Mouse (Mus musculus) testis, adult 2 months (tissue): ENCODE measurements around the gene Phox2b. TPM values are rescaled to one million over a fixed set of nuclear protein-coding genes. Genes with fewer than 3 reads are reported as not detected.
A peak's percentile ranks its signal among the peaks of the same experiment; 100 is the strongest.

ENCODE experiments used
- H3K27ac ChIP-seq: fragments of 200-500 bp; 2 replicates; pipeline ENCODE4 v1.5.1; 2012; ENCODE audit warnings: low read depth, low read length; ENCODE audit not compliant: control insufficient read depth, insufficient read depth
- H3K27me3 ChIP-seq: fragments of 200-500 bp; 2 replicates; pipeline ENCODE4 v1.6.1; 2012; ENCODE audit warnings: mild to moderate bottlenecking, low read length, moderate library complexity; ENCODE audit not compliant: control insufficient read depth, insufficient read depth
- H3K36me3 ChIP-seq: fragments of 200-500 bp; 2 replicates; pipeline ENCODE4 v1.6.1; 2012; ENCODE audit warnings: mild to moderate bottlenecking, low read length; ENCODE audit not compliant: control insufficient read depth, insufficient read depth
- H3K4me1 ChIP-seq: fragments of 200-500 bp; 2 replicates; pipeline ENCODE4 v1.6.1; 2012; ENCODE audit warnings: low read length; ENCODE audit not compliant: control insufficient read depth, insufficient read depth
- H3K4me3 ChIP-seq: fragments of 200-500 bp; 2 replicates; pipeline ENCODE4 v1.5.1; 2012; ENCODE audit warnings: low read depth, mild to moderate bottlenecking, low read length, moderate library complexity, mixed read lengths; ENCODE audit not compliant: control insufficient read depth
- CTCF ChIP-seq: fragments of 200-500 bp; IDR thresholded peaks from 2 replicates; pipeline ENCODE4 v1.5.1; 2012; ENCODE audit warnings: low read depth, mild to moderate bottlenecking, inconsistent platforms, low read length, moderate library complexity; ENCODE audit not compliant: control insufficient read depth, insufficient read depth, insufficient replicate concordance
- POLR2A ChIP-seq: fragments of 200-500 bp; IDR thresholded peaks from 2 replicates; pipeline ENCODE4 v1.6.1; 2012; ENCODE audit warnings: low read depth, mild to moderate bottlenecking, inconsistent platforms, low read length, moderate library complexity; ENCODE audit not compliant: control insufficient read depth
- polyA plus RNA-seq: library from polyadenylated mRNA; depleted of rRNA; stranded (reverse); fragments of >200 nt; gene quantifications from 2 replicates; pipeline ENCODE4 v1.2.3, GENCODE M21; 2012

Phox2b gene
- polyA plus RNA-seq, 1 experiment: not detected

DNA sequence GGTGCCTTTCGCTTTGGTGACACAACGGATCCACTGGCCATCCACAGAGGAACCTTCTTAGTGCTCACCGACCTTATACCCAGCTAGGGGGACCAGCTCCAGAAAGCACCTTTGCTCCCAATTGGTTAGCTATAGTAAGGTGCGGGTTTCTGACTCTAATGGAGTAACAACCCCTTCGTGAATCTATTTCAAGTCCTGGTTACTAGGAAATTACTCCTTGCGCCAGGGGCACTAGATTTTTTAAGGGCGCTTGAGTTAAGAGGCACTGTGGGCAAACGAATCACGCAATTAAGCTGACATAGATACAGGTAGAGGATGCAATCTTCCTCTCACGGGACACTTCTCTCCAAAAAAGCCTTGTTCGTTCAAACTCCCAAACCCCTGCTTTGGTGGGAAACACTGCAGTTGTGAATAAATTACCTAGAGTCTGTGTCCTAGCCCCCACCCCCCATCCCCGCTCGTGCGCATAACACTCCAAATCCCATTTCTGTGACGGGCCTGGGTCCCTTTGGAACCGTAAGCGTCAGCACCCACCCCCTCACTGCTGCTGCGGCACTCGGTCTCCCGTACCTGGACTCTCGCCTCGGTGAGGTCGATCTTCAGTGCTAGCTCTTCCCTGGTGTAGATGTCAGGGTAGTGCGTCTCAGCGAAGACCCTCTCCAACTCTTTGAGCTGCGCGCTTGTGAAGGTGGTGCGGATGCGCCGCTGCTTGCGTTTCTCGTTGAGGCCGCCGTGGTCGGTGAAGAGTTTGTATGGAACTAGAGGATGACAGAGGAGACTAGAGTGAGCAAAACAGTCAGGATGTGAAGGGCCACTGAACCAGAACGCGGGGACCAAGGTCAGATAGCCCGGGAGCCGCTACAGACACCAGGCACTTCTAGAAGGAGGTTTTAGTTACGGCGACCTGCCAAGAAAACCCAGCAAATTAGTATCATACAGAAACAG is 1.7 kb downstream of the Phox2b start:
- TF ChIP-seq POLR2A (no peak), CTCF (no peak)
- Histone ChIP-seq H3K4me1 (peaks cover 7% of the 10 kb centered on the region), H3K27ac (no peak overlapping the region), H3K27me3 (peaks cover 14% of the 10 kb centered on the region), H3K36me3 (no peaks in the 10 kb centered on the region), H3K4me3 (no peak overlapping the region)

DNA sequence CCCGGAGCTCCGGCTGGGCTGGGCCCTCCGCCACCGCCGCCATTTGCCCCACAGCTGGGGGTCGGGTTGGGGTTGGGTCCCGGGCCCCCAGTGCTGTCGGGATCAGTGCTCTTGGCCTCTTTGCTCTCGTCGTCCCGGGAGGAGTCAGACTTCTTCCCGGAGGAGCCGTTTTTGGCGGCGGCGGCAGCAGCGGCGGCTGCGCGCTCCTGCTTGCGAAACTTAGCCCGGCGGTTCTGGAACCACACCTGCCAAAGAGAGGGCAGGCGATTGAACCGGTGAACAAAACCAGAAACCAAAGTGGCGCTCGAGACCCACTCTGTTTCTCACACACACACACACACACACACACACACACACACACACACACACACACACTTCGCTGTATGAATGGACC is 2.7 kb downstream of the Phox2b start:
- Histone ChIP-seq H3K4me3 (peak overlapping the region; percentile 20), H3K4me1 (peaks cover 7% of the 10 kb centered on the region), H3K36me3 (no peaks in the 10 kb centered on the region), H3K27ac (no peak overlapping the region), H3K27me3 (peaks cover 14% of the 10 kb centered on the region)
- TF ChIP-seq CTCF: no peak
- no peak for TF ChIP-seq POLR2A

- Histone ChIP-seq H3K27me3 (peaks cover 14% of the 10 kb centered on the region), H3K4me3 (peak overlapping the region; percentile 20; the same call in 1 of the 2 replicates), H3K27ac (no peak overlapping the region), H3K36me3 (no peaks in the 10 kb centered on the region), H3K4me1 (peaks cover 7% of the 10 kb centered on the region)
- TF ChIP-seq POLR2A (no peak), CTCF (no peak)
These were observed 3.3 kb downstream of the Phox2b start for GRCm38 (mm10) chr5:67095651-67096377.

DNA sequence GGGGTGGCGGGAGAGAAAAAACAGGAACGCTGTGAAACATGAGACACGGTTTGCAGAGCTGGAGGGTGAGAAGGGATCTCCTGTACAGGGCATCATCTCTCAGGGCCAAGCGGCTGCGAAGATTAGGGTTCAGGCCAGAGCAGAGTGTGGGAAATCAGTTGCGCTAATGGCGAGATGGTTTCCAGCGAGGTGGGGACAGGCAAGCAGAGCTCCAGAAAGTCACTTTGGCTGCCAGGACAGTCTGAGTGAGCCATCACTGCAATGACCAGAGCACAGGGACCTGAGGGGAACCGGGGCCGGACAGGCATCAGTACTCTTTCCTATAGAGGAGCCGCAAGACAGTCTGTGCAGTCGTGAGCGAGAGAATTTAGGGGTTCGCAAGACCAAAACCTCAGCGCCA is 3.9 kb downstream of the Phox2b start:
- H3K4me1 ChIP-seq: peaks cover 7% of the 10 kb centered on the region
- H3K27ac ChIP-seq: no peak overlapping the region
- peaks cover 14% of the 10 kb centered on the region for H3K27me3 ChIP-seq
- TF ChIP-seq CTCF (no peak), POLR2A (no peak)
- H3K36me3 ChIP-seq: no peaks in the 10 kb centered on the region
- H3K4me3 ChIP-seq: peak overlapping the region; percentile 2; the same call in 1 of the 2 replicates

DNA sequence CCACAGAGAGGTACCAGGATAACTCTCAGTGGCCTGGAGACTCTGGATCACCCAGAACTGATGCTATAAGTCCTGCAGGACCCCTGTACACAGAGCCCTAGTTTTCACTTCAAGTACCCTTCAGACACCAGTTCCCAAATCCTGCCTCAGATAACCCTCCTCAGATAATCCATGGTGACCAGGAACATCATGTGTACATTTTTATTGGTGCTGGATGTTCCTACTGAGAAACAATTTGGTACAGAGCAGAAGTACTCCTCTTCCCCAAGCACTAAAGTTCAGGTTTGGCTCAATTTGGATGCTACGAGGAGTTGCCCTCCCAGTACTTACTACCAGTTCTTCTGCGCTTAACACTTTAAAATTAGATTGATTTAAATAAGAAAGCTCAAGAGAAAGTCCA is 5.1 kb downstream of the Phox2b start:
- no peak for TF ChIP-seq CTCF
- TF ChIP-seq POLR2A: no peak
- no peak overlapping the region for H3K27ac ChIP-seq
- peaks cover 7% of the 10 kb centered on the region for H3K4me1 ChIP-seq
- peaks cover 12% of the 10 kb centered on the region for H3K27me3 ChIP-seq
- H3K4me3 ChIP-seq: no peak overlapping the region
- H3K36me3 ChIP-seq: no peaks in the 10 kb centered on the region

DNA sequence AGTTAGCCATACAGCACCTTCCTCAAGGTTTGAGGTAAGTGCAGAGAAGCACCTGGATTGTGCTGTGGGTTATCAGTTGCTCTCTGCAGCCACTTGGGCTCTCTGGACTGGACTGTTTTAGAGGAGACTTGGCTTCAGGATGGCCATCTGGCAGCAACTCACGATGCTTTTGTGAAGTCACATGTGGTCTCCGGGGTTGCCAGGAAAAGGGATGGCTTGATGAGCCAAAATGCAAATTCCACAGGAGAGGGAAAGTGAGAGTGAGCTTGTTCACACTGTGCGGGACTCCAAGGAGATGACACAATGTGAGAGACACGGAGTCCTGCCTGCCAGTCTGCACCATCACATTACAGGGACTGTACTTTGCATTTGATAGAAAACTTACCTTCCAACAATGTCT is 7.3 kb downstream of the Phox2b start:
- Histone ChIP-seq H3K27ac (no peak overlapping the region), H3K36me3 (no peaks in the 10 kb centered on the region), H3K4me1 (peaks cover 7% of the 10 kb centered on the region), H3K27me3 (peaks cover 4% of the 10 kb centered on the region; the same call in 1 of the 2 replicates), H3K4me3 (no peak overlapping the region)
- no peak for TF ChIP-seq CTCF
- no peak for TF ChIP-seq POLR2A

- Histone ChIP-seq H3K36me3 (no peaks in the 10 kb centered on the region), H3K4me1 (peaks cover 3% of the 10 kb centered on the region), H3K27me3 (no peaks in the 10 kb centered on the region; the same call in 1 of the 2 replicates), H3K27ac (no peak overlapping the region), H3K4me3 (no peak overlapping the region)
- no peak for TF ChIP-seq POLR2A
- no peak for TF ChIP-seq CTCF
These were observed 8.2 kb downstream of the Phox2b start for GRCm38 (mm10) chr5:67090856-67091255.
